Mouse (Mus musculus): ENCODE results near the gene Lipe.

- TF ChIP-seq ZC3H11A (IDR thresholded peaks at IDR 0.05; ENCODE audit: borderline replicate concordance, low read depth, low read length) (no peak), ZNF384 (IDR thresholded peaks at IDR 0.05; ENCODE audit: low read depth, low read length) (no peak), HCFC1 (IDR thresholded peaks at IDR 0.05; ENCODE audit: borderline replicate concordance, insufficient read depth, low read length) (no peak), CHD2 (IDR thresholded peaks at IDR 0.05; ENCODE audit: low read depth, low read length) (no peak)
Measured at GRCm38 (mm10) chr7:25412833-25413441, 14.4 kb upstream of the Lipe start, which contains the start of gene Cxcl17.

All from ES-E14 (cell line).